Mouse (Mus musculus) forebrain, embryonic 15.5 days (tissue): Measurements from ENCODE around the gene Rabepk. TPM values are rescaled to one million over a fixed set of nuclear protein-coding genes. Genes with fewer than 3 reads are reported as not detected.

Experiments used
- ATAC-seq: fragments of 200-750 bp; cut with Nextera tagmentation; replicated peaks from 2 replicates; pipeline ENCODE4 v1.8.0; 2017; ENCODE audit warnings: mild to moderate bottlenecking, moderate TSS enrichment, moderate library complexity
- H3K27ac ChIP-seq: fragments of 300-500 bp; sonication (generic); replicated peaks from 2 replicates; pipeline ENCODE4 v1.5.1; 2015; ENCODE audit warnings: mild to moderate bottlenecking, inconsistent platforms
- H3K27me3 ChIP-seq: fragments of 300-500 bp; sonication (generic); 2 replicates; pipeline ENCODE4 v1.6.1; 2015; ENCODE audit warnings: inconsistent platforms
- H3K36me3 ChIP-seq: fragments of 300-500 bp; sonication (generic); 2 replicates; pipeline ENCODE4 v1.6.1; 2015; ENCODE audit warnings: mild to moderate bottlenecking, inconsistent platforms
- H3K4me1 ChIP-seq: fragments of 300-500 bp; sonication (generic); 2 replicates; pipeline ENCODE4 v1.6.1; 2015; ENCODE audit warnings: inconsistent platforms
- H3K4me2 ChIP-seq: fragments of 300-500 bp; sonication (generic); replicated peaks from 2 replicates; pipeline ENCODE4 v1.6.1; 2015; ENCODE audit warnings: mild to moderate bottlenecking, inconsistent platforms
- H3K4me3 ChIP-seq: fragments of 300-500 bp; sonication (generic); 2 replicates; pipeline ENCODE4 v1.5.1; 2015; ENCODE audit warnings: mild to moderate bottlenecking, inconsistent platforms
- H3K9ac ChIP-seq: fragments of 300-500 bp; sonication (generic); replicated peaks from 2 replicates; pipeline ENCODE4 v1.6.1; 2015; ENCODE audit warnings: mild to moderate bottlenecking, inconsistent platforms
- H3K9me3 ChIP-seq: fragments of 300-500 bp; sonication (generic); 2 replicates; pipeline ENCODE4 v1.6.1; 2016; ENCODE audit warnings: inconsistent platforms
- WGBS: fragments of 180-500 bp; shearing (Covaris S2); methylation state at CpG from one replicate; pipeline ENCODE4 v1.1.7; 2015; ENCODE audit warnings: mixed read lengths; 5-methylcytosine and 5-hydroxymethylcytosine counted together
- polyA plus RNA-seq: library from polyadenylated mRNA; unstranded; fragments of >200 nt; fragmentation: Nextera tagmentation; extraction: Ambion mirVana; gene quantifications from 2 replicates; pipeline ENCODE4 v1.2.1, GENCODE M21; 2015

The Rabepk gene
- polyA plus RNA-seq, 1 experiment from 2014 or later, result 30.8 TPM

GRCm38 (mm10) chr2:34753811-34754550, 45.7 kb downstream of the Rabepk start:
- Histone ChIP-seq H3K4me3 (peak overlapping the region; percentile 82), H3K36me3 (no peaks in the 10 kb centered on the region), H3K4me1 (peaks cover 29% of the 10 kb centered on the region), H3K4me2 (peak overlapping the region; percentile 50), H3K27me3 (no peaks in the 10 kb centered on the region), H3K27ac (peak overlapping the region; percentile 90), H3K9me3 (no peaks in the 10 kb centered on the region), H3K9ac (peak overlapping the region; percentile 91)
- under 1% methylated on average over 106 of the region's 106 CpGs for WGBS
- peak; percentile 93 for ATAC-seq

- 82% methylated on average over 2 of the region's 2 CpGs for WGBS
- H3K4me2 ChIP-seq, result no peak overlapping the region
- H3K9me3 ChIP-seq, result no peaks in the 10 kb centered on the region
- H3K4me1 ChIP-seq, result peaks cover 28% of the 10 kb centered on the region
- no peak overlapping the region for H3K9ac ChIP-seq
- no peak for ATAC-seq
- no peaks in the 10 kb centered on the region for H3K36me3 ChIP-seq
- H3K27me3 ChIP-seq, result no peaks in the 10 kb centered on the region
- no peak overlapping the region for H3K4me3 ChIP-seq
- H3K27ac ChIP-seq, result no peak overlapping the region
These were observed 49.5 kb downstream of the Rabepk start for GRCm38 (mm10) chr2:34750245-34750644.

GRCm38 (mm10) chr2:34748479-34748878, 51.2 kb downstream of the Rabepk start:
- WGBS, result 92% methylated on average over 4 of the region's 4 CpGs

GRCm38 (mm10) chr2:34745673-34746072, 54.0 kb downstream of the Rabepk start:
- Histone ChIP-seq H3K36me3 (no peaks in the 10 kb centered on the region), H3K4me1 (no peaks in the 10 kb centered on the region), H3K4me3 (no peak overlapping the region), H3K4me2 (no peak overlapping the region), H3K9ac (no peak overlapping the region), H3K27me3 (no peaks in the 10 kb centered on the region), H3K9me3 (no peaks in the 10 kb centered on the region), H3K27ac (no peak overlapping the region)
- WGBS, result 94% methylated on average over 2 of the region's 2 CpGs
- no peak for ATAC-seq

More at GRCm38 (mm10) chr2:34748479-34748878, 51.2 kb downstream of the Rabepk start:
- Histone ChIP-seq H3K9me3 (no peaks in the 10 kb centered on the region), H3K4me3 (no peak overlapping the region), H3K4me2 (no peak overlapping the region), H3K4me1 (peaks cover 23% of the 10 kb centered on the region), H3K36me3 (no peaks in the 10 kb centered on the region), H3K9ac (no peak overlapping the region), H3K27ac (no peak overlapping the region), H3K27me3 (no peaks in the 10 kb centered on the region)
- ATAC-seq, result no peak

- ATAC-seq, result no peak
- H3K27ac ChIP-seq, result no peak overlapping the region
- H3K4me2 ChIP-seq, result no peak overlapping the region
- H3K9ac ChIP-seq, result no peak overlapping the region
- no peaks in the 10 kb centered on the region for H3K27me3 ChIP-seq
- no peaks in the 10 kb centered on the region for H3K4me1 ChIP-seq
- H3K4me3 ChIP-seq, result no peak overlapping the region
- 96% methylated on average over 8 of the region's 8 CpGs for WGBS
- no peaks in the 10 kb centered on the region for H3K36me3 ChIP-seq
- H3K9me3 ChIP-seq, result no peaks in the 10 kb centered on the region
These were observed 55.2 kb downstream of the Rabepk start for GRCm38 (mm10) chr2:34744476-34744875.

GRCm38 (mm10) chr2:34742675-34743074, 57.0 kb downstream of the Rabepk start:
- Histone ChIP-seq H3K27ac (no peak overlapping the region), H3K9me3 (no peaks in the 10 kb centered on the region), H3K27me3 (no peaks in the 10 kb centered on the region), H3K4me1 (no peaks in the 10 kb centered on the region), H3K36me3 (no peaks in the 10 kb centered on the region), H3K4me3 (no peak overlapping the region), H3K9ac (no peak overlapping the region), H3K4me2 (no peak overlapping the region)
- 97% methylated on average over 8 of the region's 8 CpGs for WGBS
- no peak for ATAC-seq

GRCm38 (mm10) chr2:34741390-34742159, 58.1 kb downstream of the Rabepk start:
- no peaks in the 10 kb centered on the region for H3K27me3 ChIP-seq
- H3K4me3 ChIP-seq, result no peak overlapping the region
- no peak overlapping the region for H3K27ac ChIP-seq
- no peak overlapping the region for H3K9ac ChIP-seq
- H3K36me3 ChIP-seq, result no peaks in the 10 kb centered on the region
- ATAC-seq, result no peak
- H3K4me2 ChIP-seq, result no peak overlapping the region
- H3K9me3 ChIP-seq, result no peaks in the 10 kb centered on the region
- H3K4me1 ChIP-seq, result no peaks in the 10 kb centered on the region
- 92% methylated on average over 12 of the region's 12 CpGs for WGBS

GRCm38 (mm10) chr2:34739684-34740391, 59.9 kb downstream of the Rabepk start:
- Histone ChIP-seq H3K9me3 (no peaks in the 10 kb centered on the region), H3K4me3 (no peak overlapping the region), H3K9ac (no peak overlapping the region), H3K27me3 (no peaks in the 10 kb centered on the region), H3K4me1 (no peaks in the 10 kb centered on the region), H3K27ac (no peak overlapping the region), H3K36me3 (no peaks in the 10 kb centered on the region), H3K4me2 (no peak overlapping the region)
- no peak for ATAC-seq
- 84% methylated on average over 1 of the region's 1 CpGs for WGBS

GRCm38 (mm10) chr2:34737911-34738310, 61.8 kb downstream of the Rabepk start:
- H3K27me3 ChIP-seq, result no peaks in the 10 kb centered on the region
- no peak overlapping the region for H3K27ac ChIP-seq
- no peaks in the 10 kb centered on the region for H3K36me3 ChIP-seq

GRCm38 (mm10) chr2:34736626-34737025, 63.1 kb downstream of the Rabepk start:
- WGBS, result 78% methylated on average over 1 of the region's 1 CpGs
- Histone ChIP-seq H3K4me1 (no peaks in the 10 kb centered on the region), H3K9me3 (no peaks in the 10 kb centered on the region), H3K36me3 (no peaks in the 10 kb centered on the region), H3K4me3 (no peak overlapping the region), H3K9ac (no peak overlapping the region), H3K4me2 (no peak overlapping the region), H3K27me3 (no peaks in the 10 kb centered on the region), H3K27ac (no peak overlapping the region)
- no peak for ATAC-seq

More at GRCm38 (mm10) chr2:34737911-34738310, 61.8 kb downstream of the Rabepk start:
- no peaks in the 10 kb centered on the region for H3K4me1 ChIP-seq
- no peak overlapping the region for H3K4me2 ChIP-seq
- WGBS, result 84% methylated on average over 1 of the region's 1 CpGs
- no peak overlapping the region for H3K4me3 ChIP-seq
- ATAC-seq, result no peak
- no peak overlapping the region for H3K9ac ChIP-seq
- H3K9me3 ChIP-seq, result no peaks in the 10 kb centered on the region
